Mouse (Mus musculus): ENCODE results near the gene Bend4.

- no peak for TF ChIP-seq POLR2A (IDR thresholded peaks at IDR 0.05; ENCODE audit: low read depth, low read length)
- no peak for TF ChIP-seq CTCF (IDR thresholded peaks at IDR 0.05; ENCODE audit: borderline replicate concordance, insufficient read depth, low read length)
These were observed 36.8 kb upstream of the Bend4 start for GRCm38 (mm10) chr5:67464899-67465298.

Data from embryonic fibroblast, embryonic 13.5 days (primary cell).